Mouse (Mus musculus) hematopoietic stem cell, adult 5-6 weeks (primary cell): ENCODE data around the gene Igfbp5. TPM values are rescaled to one million over a fixed set of nuclear protein-coding genes. Genes with fewer than 3 reads are reported as not detected.

Source experiments
- total RNA-seq: library from RNA; stranded (forward); fragments of 172-1452, 232-1000 nt; gene quantifications from 2 replicates; pipeline ENCODE4 v1.2.3, GENCODE M21; 2017

Igfbp5 gene
- total RNA-seq, 1 experiment from 2014 or later: 0.30 TPM

Other genes with a start within 250 kb of the Igfbp5 start
- gene Ankar, start 174.3 kb downstream of the Igfbp5 start, total RNA-seq: not detected in 2 replicates
- gene Rpl37a, start 163.6 kb downstream of the Igfbp5 start, total RNA-seq: 343 and 818 TPM in 2 replicates
- gene Igfbp2, start 50.4 kb downstream of the Igfbp5 start, total RNA-seq: not detected in 2 replicates
- not detected in 2 replicates for gene Tnp1, start 141.0 kb upstream of the Igfbp5 start, total RNA-seq